Mouse (Mus musculus) embryonic facial prominence, embryonic 11.5 days (tissue): Measurements from ENCODE around the gene Rbm47. TPM values are rescaled to one million over a fixed set of nuclear protein-coding genes. Genes with fewer than 3 reads are reported as not detected.

Experiments
- ATAC-seq: fragments of 200-750 bp; cut with Nextera tagmentation; replicated peaks from 2 replicates; pipeline ENCODE4 v1.8.0; 2017; ENCODE audit warnings: low read depth; ENCODE audit not compliant: insufficient number of reproducible peaks, low FRiP score, low TSS enrichment
- DNase-seq: peaks from one replicate; pipeline ENCODE4 v3.0.0-alpha.2; 2015; ENCODE audit warnings: low spot score
- H3K27ac ChIP-seq: fragments of 300-500 bp; sonication (generic); replicated peaks from 2 replicates; pipeline ENCODE4 v1.5.1; 2014; ENCODE audit warnings: mild to moderate bottlenecking, low read depth, low read length, control low read depth
- H3K27me3 ChIP-seq: fragments of 300-500 bp; sonication (generic); 2 replicates; pipeline ENCODE4 v1.6.1; 2014; ENCODE audit warnings: mild to moderate bottlenecking, low read length, moderate library complexity, mixed read lengths; ENCODE audit not compliant: control insufficient read depth, insufficient read depth
- H3K36me3 ChIP-seq: fragments of 300-500 bp; sonication (generic); replicated peaks from 2 replicates; pipeline ENCODE4 v1.6.1; 2014; ENCODE audit warnings: low read depth, mild to moderate bottlenecking, low read length, moderate library complexity, mixed read lengths; ENCODE audit not compliant: control insufficient read depth, insufficient read depth
- H3K4me1 ChIP-seq: fragments of 300-500 bp; sonication (generic); 2 replicates; pipeline ENCODE4 v1.6.1; 2014; ENCODE audit warnings: low read length, mixed read lengths; ENCODE audit not compliant: control insufficient read depth, insufficient read depth
- H3K4me2 ChIP-seq: fragments of 300-500 bp; sonication (generic); 2 replicates; pipeline ENCODE4 v1.6.1; 2014; ENCODE audit warnings: low read depth, mild to moderate bottlenecking, control low read depth, low read length, moderate library complexity
- H3K4me3 ChIP-seq: fragments of 300-500 bp; sonication (generic); 2 replicates; pipeline ENCODE4 v1.5.1; 2014; ENCODE audit warnings: low read depth, low read length, control low read depth
- H3K9ac ChIP-seq: fragments of 300-500 bp; sonication (generic); replicated peaks from 2 replicates; pipeline ENCODE4 v1.6.1; 2014; ENCODE audit warnings: mild to moderate bottlenecking, control low read depth, low read length
- H3K9me3 ChIP-seq: fragments of 300-500 bp; sonication (generic); replicated peaks from 2 replicates; pipeline ENCODE4 v1.6.1; 2016; ENCODE audit warnings: mild to moderate bottlenecking, low read length, inconsistent platforms, mixed read lengths; ENCODE audit not compliant: control insufficient read depth
- WGBS: fragments of 180-500 bp; shearing (Covaris S2); extraction: QIAGEN DNeasy Blood & Tissue Kit; methylation state at CpG from one replicate; pipeline ENCODE4 v1.1.7; 2014; 5-methylcytosine and 5-hydroxymethylcytosine counted together
- polyA plus RNA-seq: library from polyadenylated mRNA; unstranded; fragments of >200 nt; fragmentation: Nextera tagmentation; extraction: Ambion mirVana; gene quantifications from 2 replicates; pipeline ENCODE4 v1.2.1, GENCODE M21; 2014

The Rbm47 gene
- polyA plus RNA-seq, 1 experiment from 2014 or later: 2.9 TPM

- H3K27me3 ChIP-seq: no peaks in the 10 kb centered on the region
- no peak overlapping the region for H3K9ac ChIP-seq
- H3K9me3 ChIP-seq: no peaks in the 10 kb centered on the region
- WGBS: 90% methylated on average over 5 of the region's 5 CpGs
- H3K4me1 ChIP-seq: no peaks in the 10 kb centered on the region
- no peak overlapping the region for H3K4me3 ChIP-seq
- H3K4me2 ChIP-seq: no peak overlapping the region
- no peaks in the 10 kb centered on the region for H3K36me3 ChIP-seq
- H3K27ac ChIP-seq: no peak overlapping the region
- ATAC-seq (no peak), DNase-seq (no peak)
Observed at GRCm38 (mm10) chr5:66050841-66051240, 122.1 kb downstream of the Rbm47 start.

- Histone ChIP-seq H3K9ac (no peak overlapping the region), H3K27ac (no peak overlapping the region), H3K27me3 (no peaks in the 10 kb centered on the region), H3K36me3 (no peaks in the 10 kb centered on the region), H3K4me1 (no peaks in the 10 kb centered on the region), H3K4me2 (no peak overlapping the region), H3K9me3 (no peaks in the 10 kb centered on the region), H3K4me3 (no peak overlapping the region)
- DNase-seq (no peak), ATAC-seq (no peak)
- 75% methylated on average over 3 of the region's 3 CpGs for WGBS
Observed at GRCm38 (mm10) chr5:66046356-66046755, 126.6 kb downstream of the Rbm47 start.

GRCm38 (mm10) chr5:66043897-66044296 is 129.0 kb downstream of the Rbm47 start:
- 75% methylated on average over 3 of the region's 3 CpGs for WGBS

GRCm38 (mm10) chr5:66042651-66043340 is 130.1 kb downstream of the Rbm47 start:
- no peak overlapping the region for H3K4me3 ChIP-seq
- no peak overlapping the region for H3K4me2 ChIP-seq
- ATAC-seq: no peak
- no peak overlapping the region for H3K27ac ChIP-seq
- no peaks in the 10 kb centered on the region for H3K9me3 ChIP-seq
- H3K27me3 ChIP-seq: no peaks in the 10 kb centered on the region
- no peak overlapping the region for H3K9ac ChIP-seq
- no peaks in the 10 kb centered on the region for H3K4me1 ChIP-seq
- WGBS: 54% methylated on average over 10 of the region's 10 CpGs
- H3K36me3 ChIP-seq: no peaks in the 10 kb centered on the region
- DNase-seq: no peak

More at GRCm38 (mm10) chr5:66043897-66044296, 129.0 kb downstream of the Rbm47 start:
- Histone ChIP-seq H3K9me3 (no peaks in the 10 kb centered on the region), H3K4me3 (no peak overlapping the region), H3K36me3 (no peaks in the 10 kb centered on the region), H3K27ac (no peak overlapping the region), H3K27me3 (no peaks in the 10 kb centered on the region), H3K4me1 (no peaks in the 10 kb centered on the region), H3K4me2 (no peak overlapping the region), H3K9ac (no peak overlapping the region)
- ATAC-seq: no peak
- no peak for DNase-seq

GRCm38 (mm10) chr5:66040744-66041279 is 132.1 kb downstream of the Rbm47 start:
- Histone ChIP-seq H3K4me3 (no peak overlapping the region), H3K27ac (no peak overlapping the region), H3K4me1 (no peaks in the 10 kb centered on the region), H3K9ac (no peak overlapping the region), H3K9me3 (no peaks in the 10 kb centered on the region), H3K4me2 (no peak overlapping the region), H3K27me3 (no peaks in the 10 kb centered on the region), H3K36me3 (no peaks in the 10 kb centered on the region)
- ATAC-seq (no peak), DNase-seq (no peak)
- WGBS: 74% methylated on average over 7 of the region's 7 CpGs

- DNase-seq (no peak), ATAC-seq (no peak)
- Histone ChIP-seq H3K4me1 (no peaks in the 10 kb centered on the region), H3K9me3 (no peaks in the 10 kb centered on the region), H3K4me2 (no peak overlapping the region), H3K27ac (no peak overlapping the region), H3K4me3 (no peak overlapping the region), H3K36me3 (no peaks in the 10 kb centered on the region), H3K27me3 (no peaks in the 10 kb centered on the region), H3K9ac (no peak overlapping the region)
- 99% methylated on average over 2 of the region's 2 CpGs for WGBS
Observed at GRCm38 (mm10) chr5:66039813-66040212, 133.1 kb downstream of the Rbm47 start.

GRCm38 (mm10) chr5:66037066-66037465 is 135.9 kb downstream of the Rbm47 start:
- Histone ChIP-seq H3K4me3 (no peak overlapping the region), H3K9ac (no peak overlapping the region), H3K27me3 (no peaks in the 10 kb centered on the region), H3K4me1 (no peaks in the 10 kb centered on the region), H3K36me3 (no peaks in the 10 kb centered on the region), H3K4me2 (no peak overlapping the region), H3K27ac (no peak overlapping the region), H3K9me3 (no peaks in the 10 kb centered on the region)
- no peak for ATAC-seq
- 77% methylated on average over 6 of the region's 6 CpGs for WGBS
- DNase-seq: no peak

- no peak for DNase-seq
- Histone ChIP-seq H3K4me1 (no peaks in the 10 kb centered on the region), H3K4me3 (no peak overlapping the region), H3K9ac (no peak overlapping the region), H3K27ac (no peak overlapping the region), H3K27me3 (no peaks in the 10 kb centered on the region), H3K4me2 (no peak overlapping the region), H3K36me3 (no peaks in the 10 kb centered on the region), H3K9me3 (no peaks in the 10 kb centered on the region)
- ATAC-seq: no peak
- 39% methylated on average over 7 of the region's 7 CpGs for WGBS
Observed at GRCm38 (mm10) chr5:66036440-66037054, 136.4 kb downstream of the Rbm47 start.
